Mouse (Mus musculus) lung, embryonic 15.5 days (tissue): ENCODE measurements around the gene Usp47. TPM values are rescaled to one million over a fixed set of nuclear protein-coding genes. Genes with fewer than 3 reads are reported as not detected.

Experiments used
- ATAC-seq: fragments of 200-750 bp; cut with Nextera tagmentation; 2 replicates; pipeline ENCODE4 v1.8.0; 2017; ENCODE audit warnings: moderate number of reproducible peaks, borderline replicate concordance; ENCODE audit not compliant: low FRiP score, low TSS enrichment; ENCODE audit errors: extremely low read depth
- H3K27ac ChIP-seq: fragments of 300-500 bp; sonication (generic); 2 replicates; pipeline ENCODE4 v1.5.1; 2015; ENCODE audit warnings: moderate library complexity, mild to moderate bottlenecking, inconsistent platforms
- H3K27me3 ChIP-seq: fragments of 300-500 bp; sonication (generic); 2 replicates; pipeline ENCODE4 v1.6.1; 2015; ENCODE audit warnings: inconsistent platforms
- H3K36me3 ChIP-seq: fragments of 300-500 bp; sonication (generic); 2 replicates; pipeline ENCODE4 v1.6.1; 2015; ENCODE audit warnings: inconsistent platforms
- H3K4me1 ChIP-seq: fragments of 300-500 bp; sonication (generic); 2 replicates; pipeline ENCODE4 v1.6.1; 2015; ENCODE audit warnings: inconsistent platforms
- H3K4me2 ChIP-seq: fragments of 300-500 bp; sonication (generic); 2 replicates; pipeline ENCODE4 v1.6.1; 2015; ENCODE audit warnings: inconsistent platforms, mild to moderate bottlenecking, moderate library complexity
- H3K4me3 ChIP-seq: fragments of 300-500 bp; sonication (generic); 2 replicates; pipeline ENCODE4 v1.5.1; 2015; ENCODE audit warnings: mild to moderate bottlenecking, inconsistent platforms
- H3K9ac ChIP-seq: fragments of 300-500 bp; sonication (generic); 2 replicates; pipeline ENCODE4 v1.6.1; 2015; ENCODE audit warnings: inconsistent platforms
- H3K9me3 ChIP-seq: fragments of 300-500 bp; sonication (generic); 2 replicates; pipeline ENCODE4 v1.6.1; 2016; ENCODE audit warnings: inconsistent platforms
- WGBS: fragments of 180-500 bp; shearing (Covaris S2); methylation state at CpG from one replicate; pipeline ENCODE4 v1.1.7; 2015; 5-methylcytosine and 5-hydroxymethylcytosine counted together
- polyA plus RNA-seq: library from polyadenylated mRNA; unstranded; fragments of >200 nt; fragmentation: Nextera tagmentation; extraction: Ambion mirVana; gene quantifications from 2 replicates; pipeline ENCODE4 v1.2.1, GENCODE M21; 2015

The Usp47 gene
- polyA plus RNA-seq, 1 experiment from 2014 or later: 68.9 TPM

GRCm38 (mm10) chr7:112142616-112143015, 119.3 kb downstream of the Usp47 start:
- Histone ChIP-seq H3K4me2 (no peak overlapping the region), H3K9me3 (no peaks in the 10 kb centered on the region), H3K36me3 (no peaks in the 10 kb centered on the region), H3K4me3 (no peak overlapping the region), H3K27ac (no peak overlapping the region), H3K27me3 (no peaks in the 10 kb centered on the region), H3K4me1 (0 out of 2 replicates have a peak, but pooled peaks cover 6% of the 10 kb centered on the region), H3K9ac (no peak overlapping the region)
- ATAC-seq: no peak
- 83% methylated on average over 3 of the region's 3 CpGs for WGBS

GRCm38 (mm10) chr7:112143090-112143500, 119.8 kb downstream of the Usp47 start:
- no peak overlapping the region for H3K4me2 ChIP-seq
- H3K27ac ChIP-seq: no peak overlapping the region
- WGBS: 38% methylated on average over 7 of the region's 7 CpGs
- no peak overlapping the region for H3K9ac ChIP-seq
- no peaks in the 10 kb centered on the region for H3K36me3 ChIP-seq
- no peaks in the 10 kb centered on the region for H3K27me3 ChIP-seq
- H3K4me1 ChIP-seq: 0 out of 2 replicates have a peak, but pooled peaks cover 6% of the 10 kb centered on the region
- ATAC-seq: no peak
- H3K9me3 ChIP-seq: no peaks in the 10 kb centered on the region
- H3K4me3 ChIP-seq: no peak overlapping the region

DNA sequence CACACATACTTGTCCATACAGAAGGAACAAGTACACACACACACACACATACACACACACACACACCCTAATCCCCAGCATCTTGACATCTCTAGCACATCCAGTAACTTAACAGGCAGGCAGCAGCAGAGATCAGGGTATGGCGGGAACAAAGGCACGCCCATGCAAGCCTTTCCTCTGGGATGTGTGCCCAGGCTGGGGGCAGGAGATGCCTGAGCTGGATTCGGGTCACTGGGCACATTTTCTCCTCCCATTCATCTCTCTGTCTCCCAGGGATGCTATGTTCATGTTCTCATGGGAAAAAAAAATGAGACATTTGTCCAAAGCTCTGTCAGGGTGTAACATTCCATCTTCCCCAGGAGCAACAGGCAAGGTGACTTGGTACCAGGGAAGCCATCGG, 120.7 kb downstream of the Usp47 start:
- Histone ChIP-seq H3K4me2 (no peak overlapping the region), H3K9ac (no peak overlapping the region), H3K4me1 (0 out of 2 replicates have a peak, but pooled peaks cover 3% of the 10 kb centered on the region), H3K9me3 (no peaks in the 10 kb centered on the region), H3K4me3 (no peak overlapping the region), H3K27me3 (no peaks in the 10 kb centered on the region), H3K36me3 (no peaks in the 10 kb centered on the region), H3K27ac (no peak overlapping the region)
- no peak for ATAC-seq
- WGBS: 63% methylated on average over 4 of the region's 4 CpGs

DNA sequence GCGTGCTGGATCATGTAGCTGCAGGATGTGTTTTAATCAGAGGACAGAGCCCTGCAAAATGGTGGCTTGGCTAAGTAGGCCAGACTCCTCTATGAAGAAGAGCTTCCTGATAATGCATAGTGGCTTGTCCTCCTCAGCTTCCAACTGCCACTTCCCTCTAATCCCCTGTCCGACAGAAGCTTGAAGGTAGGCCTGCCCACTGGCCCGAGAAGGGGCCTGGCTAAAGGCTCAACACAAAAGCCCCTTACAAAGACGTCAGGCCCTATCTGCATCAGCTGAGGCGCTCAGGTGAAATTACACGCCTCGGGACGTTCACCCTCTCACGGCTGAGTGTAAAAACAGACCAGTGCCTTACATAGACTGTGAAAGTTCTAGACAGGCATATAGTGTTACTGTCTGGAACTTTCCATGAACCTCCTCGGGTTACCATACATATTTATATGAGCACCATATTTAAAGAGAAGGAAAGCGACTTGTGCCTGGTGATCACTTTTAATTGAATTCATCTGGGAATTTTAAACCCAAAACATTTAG, 121.4 kb downstream of the Usp47 start:
- no peak overlapping the region for H3K4me3 ChIP-seq
- no peaks in the 10 kb centered on the region for H3K27me3 ChIP-seq
- H3K9me3 ChIP-seq: no peaks in the 10 kb centered on the region
- H3K36me3 ChIP-seq: no peaks in the 10 kb centered on the region
- no peaks in the 10 kb centered on the region for H3K4me1 ChIP-seq
- no peak overlapping the region for H3K27ac ChIP-seq
- H3K9ac ChIP-seq: no peak overlapping the region
- WGBS: 68% methylated on average over 11 of the region's 11 CpGs
- ATAC-seq: no peak
- H3K4me2 ChIP-seq: no peak overlapping the region

- Histone ChIP-seq H3K4me1 (no peaks in the 10 kb centered on the region), H3K4me3 (no peak overlapping the region), H3K27me3 (no peaks in the 10 kb centered on the region), H3K9ac (no peak overlapping the region), H3K4me2 (no peak overlapping the region), H3K36me3 (no peaks in the 10 kb centered on the region), H3K9me3 (no peaks in the 10 kb centered on the region), H3K27ac (no peak overlapping the region)
- no peak for ATAC-seq
- WGBS: 64% methylated on average over 2 of the region's 2 CpGs
Measured at GRCm38 (mm10) chr7:112147979-112148378, 124.7 kb downstream of the Usp47 start.

GRCm38 (mm10) chr7:112149113-112149512, 125.8 kb downstream of the Usp47 start:
- Histone ChIP-seq H3K4me3 (no peak overlapping the region), H3K27me3 (no peaks in the 10 kb centered on the region), H3K9me3 (no peaks in the 10 kb centered on the region), H3K27ac (no peak overlapping the region), H3K9ac (no peak overlapping the region), H3K36me3 (no peaks in the 10 kb centered on the region), H3K4me2 (no peak overlapping the region), H3K4me1 (peaks cover 6% of the 10 kb centered on the region)
- WGBS: 65% methylated on average over 10 of the region's 10 CpGs
- no peak for ATAC-seq

- Histone ChIP-seq H3K4me1 (peaks cover 37% of the 10 kb centered on the region), H3K27me3 (peaks cover 5% of the 10 kb centered on the region), H3K36me3 (no peaks in the 10 kb centered on the region), H3K4me3 (no peak overlapping the region), H3K27ac (peak overlapping the region; percentile 84), H3K9me3 (no peaks in the 10 kb centered on the region), H3K9ac (no peak overlapping the region), H3K4me2 (peak overlapping the region; percentile 22; the same call in 1 of the 2 replicates)
- WGBS: 41% methylated on average over 4 of the region's 4 CpGs
- no peak for ATAC-seq
Measured at GRCm38 (mm10) chr7:112154445-112154844, 131.1 kb downstream of the Usp47 start.

- H3K27me3 ChIP-seq: peaks cover 6% of the 10 kb centered on the region
- peak overlapping the region; percentile 84 for H3K27ac ChIP-seq
- H3K4me3 ChIP-seq: no peak overlapping the region
- peak; percentile 55; the same call in 1 of the 2 replicates for ATAC-seq
- no peaks in the 10 kb centered on the region for H3K36me3 ChIP-seq
- no peak overlapping the region for H3K9ac ChIP-seq
- 0% methylated on average over 1 of the region's 1 CpGs for WGBS
- H3K9me3 ChIP-seq: no peaks in the 10 kb centered on the region
- peaks cover 37% of the 10 kb centered on the region for H3K4me1 ChIP-seq
- peak overlapping the region; percentile 22; the same call in 1 of the 2 replicates for H3K4me2 ChIP-seq
Measured at GRCm38 (mm10) chr7:112155194-112155593, 131.9 kb downstream of the Usp47 start.

- H3K9ac ChIP-seq: peak overlapping the region; percentile 44
- H3K4me3 ChIP-seq: peak overlapping the region; percentile 53
- peak; percentile 33 for ATAC-seq
- no peaks in the 10 kb centered on the region for H3K36me3 ChIP-seq
- peaks cover 37% of the 10 kb centered on the region for H3K4me1 ChIP-seq
- peaks cover 6% of the 10 kb centered on the region for H3K27me3 ChIP-seq
- peak overlapping the region; percentile 68 for H3K4me2 ChIP-seq
- H3K27ac ChIP-seq: peak overlapping the region; percentile 79
- H3K9me3 ChIP-seq: no peaks in the 10 kb centered on the region
- 12% methylated on average over 23 of the region's 23 CpGs for WGBS
Measured at GRCm38 (mm10) chr7:112157584-112158315, 134.4 kb downstream of the Usp47 start.

GRCm38 (mm10) chr7:112158316-112158741, 135.0 kb downstream of the Usp47 start:
- Histone ChIP-seq H3K4me2 (peak overlapping the region; percentile 68), H3K27ac (peak overlapping the region; percentile 79), H3K4me3 (peak overlapping the region; percentile 53), H3K4me1 (peaks cover 37% of the 10 kb centered on the region), H3K9me3 (no peaks in the 10 kb centered on the region), H3K36me3 (no peaks in the 10 kb centered on the region), H3K9ac (peak overlapping the region; percentile 44), H3K27me3 (peaks cover 6% of the 10 kb centered on the region)
- peak; percentile 74 for ATAC-seq
- under 1% methylated on average over 23 of the region's 23 CpGs for WGBS

GRCm38 (mm10) chr7:112158942-112159341, 135.6 kb downstream of the Usp47 start, which contains the start of gene Dkk3:
Gene Dkk3, minus strand, starts transcription at chr7:112159057.
- WGBS: 3% methylated on average over 21 of the region's 21 CpGs
- H3K27me3 ChIP-seq: peaks cover 6% of the 10 kb centered on the region
- peak within 1 kb of the TSS; percentile 68 for H3K4me2 ChIP-seq
- H3K9ac ChIP-seq: peak within 1 kb of the TSS; percentile 44
- H3K4me3 ChIP-seq: peak within 1 kb of the TSS; percentile 53
- ATAC-seq: peak; percentile 40; the same call in 1 of the 2 replicates
- H3K9me3 ChIP-seq: no peaks in the 10 kb centered on the region
- peak within 1 kb of the TSS; percentile 79 for H3K27ac ChIP-seq
- peaks cover 33% of the 10 kb centered on the region for H3K4me1 ChIP-seq
- no peaks in the 10 kb centered on the region for H3K36me3 ChIP-seq

- Histone ChIP-seq H3K27ac (no peak overlapping the region), H3K4me3 (no peak overlapping the region), H3K9ac (no peak overlapping the region), H3K4me1 (peaks cover 24% of the 10 kb centered on the region), H3K36me3 (no peaks in the 10 kb centered on the region), H3K4me2 (no peak overlapping the region), H3K27me3 (peaks cover 6% of the 10 kb centered on the region), H3K9me3 (no peaks in the 10 kb centered on the region)
- ATAC-seq: no peak
- WGBS: 39% methylated on average over 5 of the region's 6 CpGs
Measured at GRCm38 (mm10) chr7:112159835-112160234, 136.5 kb downstream of the Usp47 start.
